Mouse (Mus musculus): ENCODE results near the gene Ap2a1.
"Not testable (repeated sequence)": the region's sequence is repeated elsewhere in the genome, so short reads cannot be mapped to it uniquely, and the experiment has no call there.

Ap2a1 gene

GRCm38 (mm10) chr7:44895206-44895592 lies 34.1 kb downstream of the Ap2a1 start:
- DNase-seq (ENCODE audit: low read depth, low spot score) = no peak

GRCm38 (mm10) chr7:44894175-44894574 lies 35.1 kb downstream of the Ap2a1 start:
- DNase-seq (ENCODE audit: low read depth, low spot score) = no peak

- no peak for DNase-seq (ENCODE audit: low read depth, low spot score)
These were observed 36.1 kb downstream of the Ap2a1 start for GRCm38 (mm10) chr7:44893197-44893596.

GRCm38 (mm10) chr7:44892276-44892921 lies 36.9 kb downstream of the Ap2a1 start, which contains the start of gene Med25:
Med25 (minus strand) TSS chr7:44892712.
- peak; percentile 98 for DNase-seq (ENCODE audit: low read depth, low spot score)

GRCm38 (mm10) chr7:44891611-44892010 lies 37.7 kb downstream of the Ap2a1 start:
- DNase-seq (ENCODE audit: low read depth, low spot score) = no peak

GRCm38 (mm10) chr7:44890737-44891136 lies 38.6 kb downstream of the Ap2a1 start:
- DNase-seq (ENCODE audit: low read depth, low spot score) = no peak

- DNase-seq (ENCODE audit: low read depth, low spot score) = no peak
These were observed 39.1 kb downstream of the Ap2a1 start for GRCm38 (mm10) chr7:44890180-44890579.

GRCm38 (mm10) chr7:44888256-44889105 lies 40.8 kb downstream of the Ap2a1 start:
- DNase-seq (ENCODE audit: low read depth, low spot score) = no peak

- no peak for DNase-seq (ENCODE audit: low read depth, low spot score)
These were observed 42.3 kb downstream of the Ap2a1 start for GRCm38 (mm10) chr7:44886964-44887363.

GRCm38 (mm10) chr7:44884637-44885036 lies 44.7 kb downstream of the Ap2a1 start:
- no peak for DNase-seq (ENCODE audit: low read depth, low spot score)

GRCm38 (mm10) chr7:44883036-44883435 lies 46.3 kb downstream of the Ap2a1 start:
- no peak for DNase-seq (ENCODE audit: low read depth, low spot score)

GRCm38 (mm10) chr7:44877833-44878232 lies 51.5 kb downstream of the Ap2a1 start:
- DNase-seq (ENCODE audit: low read depth, low spot score) = no peak

GRCm38 (mm10) chr7:44871774-44872173 lies 57.5 kb downstream of the Ap2a1 start:
- not testable (repeated sequence) for DNase-seq (ENCODE audit: low read depth, low spot score)

- no peak for DNase-seq (ENCODE audit: low read depth, low spot score)
These were observed 58.1 kb downstream of the Ap2a1 start for GRCm38 (mm10) chr7:44871181-44871580.

- DNase-seq (ENCODE audit: low read depth, low spot score) = no peak
These were observed 58.7 kb downstream of the Ap2a1 start for GRCm38 (mm10) chr7:44870614-44871013.

GRCm38 (mm10) chr7:44869697-44870528 lies 59.4 kb downstream of the Ap2a1 start, which contains the start of gene Ptov1:
Ptov1 (minus strand) TSS chr7:44869788.
- peak; percentile 95 for DNase-seq (ENCODE audit: low read depth, low spot score)

- DNase-seq (ENCODE audit: low read depth, low spot score) = peak; percentile 53
These were observed 60.2 kb downstream of the Ap2a1 start for GRCm38 (mm10) chr7:44868919-44869696.

- no peak for DNase-seq (ENCODE audit: low read depth, low spot score)
These were observed 60.8 kb downstream of the Ap2a1 start for GRCm38 (mm10) chr7:44868465-44868864.

GRCm38 (mm10) chr7:44867802-44868201 lies 61.5 kb downstream of the Ap2a1 start:
- DNase-seq (ENCODE audit: low read depth, low spot score) = no peak

GRCm38 (mm10) chr7:44867010-44867702 lies 62.1 kb downstream of the Ap2a1 start:
- DNase-seq (ENCODE audit: low read depth, low spot score) = no peak
